Mouse (Mus musculus) frontal cortex, adult 2 months (tissue): ENCODE measurements around the gene Gls. TPM values are rescaled to one million over a fixed set of nuclear protein-coding genes. Genes with fewer than 3 reads are reported as not detected.

Experiments
- DNase-seq, 2 experiments: peaks; one replicate each; pipeline ENCODE4 v3.0.0; 2022; ENCODE audit warnings: low spot score in 1 of 2; ENCODE audit errors: extremely low spot score in 1 of 2
- polyA plus RNA-seq: library from polyadenylated mRNA; depleted of rRNA; stranded (reverse); fragments of >200 nt; gene quantifications from 2 replicates; pipeline ENCODE4 v1.2.3, GENCODE M21; 2012

The Gls gene
- polyA plus RNA-seq, 1 experiment, result 249 TPM

GRCm38 (mm10) chr1:52251038-52251735 lies 18.2 kb upstream of the Gls start:
- no peak for DNase-seq

- no peak for DNase-seq
Observed at GRCm38 (mm10) chr1:52248899-52249556, 16.0 kb upstream of the Gls start.

GRCm38 (mm10) chr1:52242270-52242669 lies 9.2 kb upstream of the Gls start:
- no peak for DNase-seq

- DNase-seq, result no peak
Observed at GRCm38 (mm10) chr1:52232766-52233140, 279 bp downstream of the Gls start.

GRCm38 (mm10) chr1:52231939-52232765 lies 880 bp downstream of the Gls start:
- DNase-seq, result peak; percentile 25 to 68

- no peak for DNase-seq
Observed at GRCm38 (mm10) chr1:52230404-52230803, 2.6 kb downstream of the Gls start.

GRCm38 (mm10) chr1:52228178-52228577 lies 4.9 kb downstream of the Gls start:
- DNase-seq, result no peak

GRCm38 (mm10) chr1:52226416-52226815 lies 6.6 kb downstream of the Gls start:
- DNase-seq, result no peak

GRCm38 (mm10) chr1:52216766-52217165 lies 16.3 kb downstream of the Gls start:
- no peak for DNase-seq

GRCm38 (mm10) chr1:52182992-52183391 lies 50.0 kb downstream of the Gls start:
- no peak for DNase-seq

- DNase-seq, result no peak
Observed at GRCm38 (mm10) chr1:52181994-52182393, 51.0 kb downstream of the Gls start.

- DNase-seq, result no peak
Observed at GRCm38 (mm10) chr1:52179939-52180568, 53.0 kb downstream of the Gls start.

GRCm38 (mm10) chr1:52176999-52177398 lies 56.0 kb downstream of the Gls start:
- no peak for DNase-seq

GRCm38 (mm10) chr1:52175983-52176382 lies 57.0 kb downstream of the Gls start:
- DNase-seq, result no peak

GRCm38 (mm10) chr1:52175321-52175720 lies 57.7 kb downstream of the Gls start:
- DNase-seq, result no peak

GRCm38 (mm10) chr1:52171271-52171670 lies 61.8 kb downstream of the Gls start:
- no peak for DNase-seq

- DNase-seq, result no peak
Observed at GRCm38 (mm10) chr1:52170747-52171146, 62.3 kb downstream of the Gls start.

GRCm38 (mm10) chr1:52170057-52170456 lies 63.0 kb downstream of the Gls start:
- no peak for DNase-seq

- DNase-seq, result no peak
Observed at GRCm38 (mm10) chr1:52166652-52167220, 66.3 kb downstream of the Gls start.

GRCm38 (mm10) chr1:52163707-52164457 lies 69.2 kb downstream of the Gls start:
- DNase-seq, result no peak
